ENCODE assay signal across 10 mouse cellular contexts in genomic region chr15:100669337-100669736, GRCm38 (mm10). TPM values are rescaled to one million over a fixed set of nuclear protein-coding genes. Genes with fewer than 3 reads are reported as not detected.
A peak's percentile ranks its signal among the peaks of the same experiment; 100 is the strongest.
DNase-seq lines count a peak whose midpoint lies in the region; ATAC-seq and TF ChIP-seq lines count a peak whose summit lies in the region.
"Had no signal": no experiment of that assay in that cellular context is flagged by ENCODE, and none has a peak within 500 bp of the region (broad histone marks: within the 10 kb centered on the region; RNA-seq: fewer than 3 reads in every experiment).

Bin2 (minus strand) TSS chr15:100669553.

- no peak for ATAC-seq in intestine, embryonic 15.5 days
- no peak for ATAC-seq in intestine, embryonic 16.5 days
- ATAC-seq in granulocyte monocyte progenitor cell, adult 5-6 weeks (replicated peaks; ENCODE audit: poor library complexity, severe bottlenecking): peak; percentile 71
- ATAC-seq in lung, postnatal 0 days: peak; percentile 17; the same call in 1 of the 2 replicates
- no peak for ATAC-seq in kidney, embryonic 14.5 days (ENCODE audit: low FRiP score, low TSS enrichment)
- no peak for ATAC-seq in hindbrain, embryonic 11.5 days (ENCODE audit: low FRiP score)

- H3K4me2 ChIP-seq in intestine, embryonic 15.5 days (replicated peaks): no peak within 1 kb of the TSS
- no peak within 1 kb of the TSS for H3K4me2 ChIP-seq in intestine, embryonic 16.5 days (ENCODE audit: low read depth, low read length)
- no peak within 1 kb of the TSS for H3K4me2 ChIP-seq in lung, postnatal 0 days (replicated peaks; ENCODE audit: low read depth, low read length)
- H3K4me2 ChIP-seq in kidney, embryonic 14.5 days (replicated peaks; ENCODE audit: low read depth, low read length): no peak within 1 kb of the TSS
- no peak within 1 kb of the TSS for H3K4me2 ChIP-seq in hindbrain, embryonic 11.5 days (replicated peaks; ENCODE audit: low read depth, low read length)
- H3K4me2 ChIP-seq: hindbrain, embryonic 15.5 days; neural tube, embryonic 13.5 days had no signal

- H3K4me1 ChIP-seq in intestine, embryonic 15.5 days (replicated peaks): peaks cover 25% of the 10 kb centered on the region
- peaks cover 35% of the 10 kb centered on the region for H3K4me1 ChIP-seq in intestine, embryonic 16.5 days (ENCODE audit: control insufficient read depth, insufficient read depth, low read length)
- no peaks in the 10 kb centered on the region for H3K4me1 ChIP-seq in lung, postnatal 0 days (ENCODE audit: insufficient read depth, low read depth, low read length)
- H3K4me1 ChIP-seq in kidney, embryonic 14.5 days (ENCODE audit: control insufficient read depth, insufficient read depth, low read length): peaks cover 12% of the 10 kb centered on the region; the same call in 1 of the 2 replicates
- H3K4me1 ChIP-seq in hindbrain, embryonic 11.5 days (replicated peaks; ENCODE audit: control insufficient read depth, insufficient read depth, low read length): no peaks in the 10 kb centered on the region; the same call in 1 of the 2 replicates

- no peak within 1 kb of the TSS for H3K27ac ChIP-seq in intestine, embryonic 15.5 days
- H3K27ac ChIP-seq in intestine, embryonic 16.5 days (ENCODE audit: low read length): no peak within 1 kb of the TSS
- no peak within 1 kb of the TSS for H3K27ac ChIP-seq in lung, postnatal 0 days (ENCODE audit: low read length)
- H3K27ac ChIP-seq in kidney, embryonic 14.5 days (ENCODE audit: low read depth, low read length): no peak within 1 kb of the TSS
- H3K27ac ChIP-seq in hindbrain, embryonic 11.5 days (ENCODE audit: low read depth, low read length): no peak within 1 kb of the TSS
- H3K27ac ChIP-seq: hindbrain, embryonic 15.5 days; neural tube, embryonic 13.5 days had no signal

- H3K36me3 ChIP-seq in intestine, embryonic 15.5 days: no peaks in the 10 kb centered on the region
- H3K36me3 ChIP-seq in intestine, embryonic 16.5 days (ENCODE audit: control insufficient read depth, insufficient read depth, low read length): no peaks in the 10 kb centered on the region
- H3K36me3 ChIP-seq in lung, postnatal 0 days (ENCODE audit: insufficient read depth, low read length): no peaks in the 10 kb centered on the region
- H3K36me3 ChIP-seq in kidney, embryonic 14.5 days (ENCODE audit: control insufficient read depth, insufficient read depth, low read length): no peaks in the 10 kb centered on the region
- no peaks in the 10 kb centered on the region for H3K36me3 ChIP-seq in hindbrain, embryonic 11.5 days (ENCODE audit: control insufficient read depth, insufficient read depth, low read length)
- H3K36me3 ChIP-seq: hindbrain, embryonic 15.5 days; neural tube, embryonic 13.5 days had no signal

- 0 out of 2 replicates have a peak within 1 kb of the TSS, but pooled peaks have one; percentile 7 for H3K4me3 ChIP-seq in intestine, embryonic 15.5 days (replicated peaks)
- H3K4me3 ChIP-seq in intestine, embryonic 16.5 days (ENCODE audit: low read length): no peak within 1 kb of the TSS; the same call in 1 of the 2 replicates
- peak within 1 kb of the TSS; percentile 5; the same call in 1 of the 2 replicates for H3K4me3 ChIP-seq in lung, postnatal 0 days (ENCODE audit: low read depth, low read length)
- H3K4me3 ChIP-seq in kidney, embryonic 14.5 days (ENCODE audit: low read length): no peak within 1 kb of the TSS
- H3K4me3 ChIP-seq in hindbrain, embryonic 11.5 days (ENCODE audit: low read depth, low read length): no peak within 1 kb of the TSS
- H3K4me3 ChIP-seq: hindbrain, embryonic 15.5 days; neural tube, embryonic 13.5 days had no signal

- TF ChIP-seq CTCF in lung, postnatal 0 days (IDR thresholded peaks at IDR 0.05): no peak

- H3K9me3 ChIP-seq in intestine, embryonic 15.5 days: no peaks in the 10 kb centered on the region
- no peaks in the 10 kb centered on the region for H3K9me3 ChIP-seq in intestine, embryonic 16.5 days (ENCODE audit: control insufficient read depth, low read length)
- H3K9me3 ChIP-seq in lung, postnatal 0 days (ENCODE audit: low read length): no peaks in the 10 kb centered on the region
- no peaks in the 10 kb centered on the region for H3K9me3 ChIP-seq in kidney, embryonic 14.5 days (ENCODE audit: control insufficient read depth, low read length)
- no peaks in the 10 kb centered on the region for H3K9me3 ChIP-seq in hindbrain, embryonic 11.5 days (ENCODE audit: control insufficient read depth, low read length)
- H3K9me3 ChIP-seq: hindbrain, embryonic 15.5 days; neural tube, embryonic 13.5 days had no signal

- WGBS in intestine, embryonic 15.5 days: 79% methylated on average over 20 of the region's 20 CpGs
- 87% methylated on average over 20 of the region's 20 CpGs for WGBS in intestine, embryonic 16.5 days
- WGBS in lung, postnatal 0 days: 89% methylated on average over 18 of the region's 20 CpGs
- WGBS in kidney, embryonic 14.5 days: 91% methylated on average over 20 of the region's 20 CpGs
- 83% methylated on average over 20 of the region's 20 CpGs for WGBS in hindbrain, embryonic 11.5 days

- TF ChIP-seq EP300 in lung, postnatal 0 days (IDR thresholded peaks at IDR 0.05): no peak

- H3K9ac ChIP-seq in intestine, embryonic 15.5 days: no peak within 1 kb of the TSS
- no peak within 1 kb of the TSS for H3K9ac ChIP-seq in intestine, embryonic 16.5 days (ENCODE audit: low read depth, low read length)
- H3K9ac ChIP-seq in lung, postnatal 0 days (replicated peaks; ENCODE audit: low read depth): no peak within 1 kb of the TSS
- no peak within 1 kb of the TSS for H3K9ac ChIP-seq in kidney, embryonic 14.5 days (ENCODE audit: low read depth, low read length)
- H3K9ac ChIP-seq in hindbrain, embryonic 11.5 days (ENCODE audit: low read depth, low read length): no peak within 1 kb of the TSS
- H3K9ac ChIP-seq: hindbrain, embryonic 15.5 days; neural tube, embryonic 13.5 days had no signal

- H3K27me3 ChIP-seq in intestine, embryonic 15.5 days (replicated peaks): no peaks in the 10 kb centered on the region
- H3K27me3 ChIP-seq in intestine, embryonic 16.5 days (replicated peaks; ENCODE audit: control insufficient read depth, insufficient read depth, low read length): no peaks in the 10 kb centered on the region
- no peaks in the 10 kb centered on the region for H3K27me3 ChIP-seq in lung, postnatal 0 days (replicated peaks; ENCODE audit: insufficient read depth, low read length)
- H3K27me3 ChIP-seq in kidney, embryonic 14.5 days (ENCODE audit: control insufficient read depth, insufficient read depth, low read length): no peaks in the 10 kb centered on the region
- no peaks in the 10 kb centered on the region for H3K27me3 ChIP-seq in hindbrain, embryonic 11.5 days (ENCODE audit: control insufficient read depth, insufficient read depth, low read length)
- H3K27me3 ChIP-seq: hindbrain, embryonic 15.5 days had no signal

- DNase-seq in lung, postnatal 0 days (ENCODE audit: low spot score): no peak
- peak; percentile 82 to 89 for DNase-seq in thymus, adult 18-20 months
- DNase-seq in hindbrain, embryonic 11.5 days (ENCODE audit: low spot score): no peak
- no peak for DNase-seq in layer of hippocampus, adult 18-20 months (ENCODE audit: low spot score in 2 of 2)

RNA-seq across cellular contexts. Expression of gene Bin2, which starts in this region (rescaled TPM):
- polyA plus RNA-seq in intestine, embryonic 15.5 days (2015; fragmentation: Nextera tagmentation; extraction: Ambion mirVana): 6.7 and 7.2 TPM in 2 replicates
- polyA plus RNA-seq in intestine, embryonic 16.5 days (2015; fragmentation: Nextera tagmentation; extraction: Ambion mirVana): 8.0 and 9.2 TPM in 2 replicates
- total RNA-seq in granulocyte monocyte progenitor cell, adult 5-6 weeks (2014; fragmentation: Nextera tagmentation): 114 TPM in 2 replicates
- total RNA-seq in granulocyte monocyte progenitor cell, adult 5-6 weeks (2017): 98.3 and 98.8 TPM in 2 replicates
- polyA plus RNA-seq in lung, postnatal 0 days (2015; fragmentation: Nextera tagmentation; extraction: Ambion mirVana): 4.2 and 4.5 TPM in 2 replicates
- polyA plus RNA-seq in kidney, embryonic 14.5 days (2014; fragmentation: Nextera tagmentation; extraction: Ambion mirVana): 2.1 and 2.4 TPM in 2 replicates
- polyA plus RNA-seq in hindbrain, embryonic 11.5 days (2014; fragmentation: Nextera tagmentation; extraction: Ambion mirVana): 4.0 and 5.5 TPM in 2 replicates
- 1 to 10 TPM; 5.4 to 5.7 TPM for total RNA-seq in layer of hippocampus, adult 18-20 months (2021)

Comparison
In these comparisons a context has a peak if more than half of its experiments do, and no peak if none do; other contexts are left out.
1. RNA of gene Bin2 (total RNA-seq): 98.3 to 114 TPM in granulocyte monocyte progenitor cell, adult 5-6 weeks; 5.4 to 5.7 TPM in layer of hippocampus, adult 18-20 months; every median in the first group is over 10 times any median in the second.
2. H3K4me3 ChIP-seq: peak in intestine, embryonic 15.5 days (single experiment) and lung, postnatal 0 days (single experiment); none in intestine, embryonic 16.5 days (single experiment), kidney, embryonic 14.5 days (single experiment) and hindbrain, embryonic 11.5 days (single experiment).
3. ATAC-seq: peak in granulocyte monocyte progenitor cell, adult 5-6 weeks (single experiment) and lung, postnatal 0 days (single experiment); none in intestine, embryonic 15.5 days (single experiment), intestine, embryonic 16.5 days (single experiment), kidney, embryonic 14.5 days (single experiment) and hindbrain, embryonic 11.5 days (single experiment).
4. DNase-seq: peak in thymus, adult 18-20 months (2 of 2); none in lung, postnatal 0 days (single experiment), hindbrain, embryonic 11.5 days (single experiment) and layer of hippocampus, adult 18-20 months (0 of 2).